Mouse (Mus musculus): ENCODE measurements around the gene Tfr2. TPM values are rescaled to one million over a fixed set of nuclear protein-coding genes. Genes with fewer than 3 reads are reported as not detected.

Gene Tfr2
- total RNA-seq, 4 experiments from 2014 or later: 0.09 TPM; not detected in 3

- no peak for DNase-seq (ENCODE audit: low spot score)
Observed at GRCm38 (mm10) chr5:137537461-137537860, 32.2 kb upstream of the Tfr2 start.

GRCm38 (mm10) chr5:137539291-137539801, 30.3 kb upstream of the Tfr2 start:
- no peak for DNase-seq (ENCODE audit: low spot score)

DNA sequence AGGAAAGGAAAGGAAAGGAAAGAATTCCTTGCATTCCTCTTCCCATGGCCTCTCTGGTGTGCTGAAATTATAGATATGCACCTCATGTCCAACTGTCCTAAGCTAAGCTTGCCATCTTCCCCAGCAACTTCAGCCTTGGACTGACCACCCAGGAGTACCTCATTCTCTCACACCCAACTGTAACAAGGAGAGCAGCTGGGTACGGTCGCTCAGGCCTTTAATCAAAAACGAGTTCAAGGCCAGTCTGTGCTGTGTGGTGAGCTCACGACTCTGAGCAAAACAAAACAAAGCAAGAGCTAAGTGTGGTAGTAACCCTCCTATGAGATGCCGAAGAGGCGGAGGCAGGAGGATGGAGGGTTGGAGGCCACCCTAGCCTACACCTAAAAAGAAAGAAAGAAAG, 28.6 kb upstream of the Tfr2 start:
- no peak for DNase-seq (ENCODE audit: low spot score)

- no peak for DNase-seq (ENCODE audit: low spot score)
Observed at GRCm38 (mm10) chr5:137541768-137542540, 27.7 kb upstream of the Tfr2 start.

GRCm38 (mm10) chr5:137544926-137545325, 24.7 kb upstream of the Tfr2 start:
- no peak for DNase-seq (ENCODE audit: low spot score)

DNA sequence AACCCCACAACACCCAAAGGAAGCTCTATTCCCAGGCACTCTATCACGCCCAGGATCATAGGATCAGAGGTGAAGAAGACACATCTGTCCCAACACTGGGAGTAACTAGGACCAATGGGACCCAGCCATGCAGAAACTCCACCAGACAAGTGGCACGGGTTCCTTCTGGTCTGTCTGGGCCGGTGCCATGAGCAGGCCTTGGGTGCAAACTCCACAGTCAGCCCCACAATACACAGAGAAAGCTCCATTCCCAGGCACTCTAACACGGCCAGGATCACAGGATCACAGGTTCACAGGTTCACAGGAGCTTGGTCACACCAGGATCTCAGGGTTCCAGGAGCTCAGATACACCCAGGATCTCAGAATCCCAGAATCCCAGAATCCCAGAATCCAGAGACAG, 24.0 kb upstream of the Tfr2 start:
- no peak for DNase-seq (ENCODE audit: low spot score)

GRCm38 (mm10) chr5:137549840-137550239, 19.8 kb upstream of the Tfr2 start:
- DNase-seq (ENCODE audit: low spot score): no peak

- DNase-seq (ENCODE audit: low spot score): no peak
Observed at GRCm38 (mm10) chr5:137551119-137551518, 18.5 kb upstream of the Tfr2 start.

- no peak for DNase-seq (ENCODE audit: low spot score)
Observed at GRCm38 (mm10) chr5:137553000-137553399, 16.6 kb upstream of the Tfr2 start.

DNA sequence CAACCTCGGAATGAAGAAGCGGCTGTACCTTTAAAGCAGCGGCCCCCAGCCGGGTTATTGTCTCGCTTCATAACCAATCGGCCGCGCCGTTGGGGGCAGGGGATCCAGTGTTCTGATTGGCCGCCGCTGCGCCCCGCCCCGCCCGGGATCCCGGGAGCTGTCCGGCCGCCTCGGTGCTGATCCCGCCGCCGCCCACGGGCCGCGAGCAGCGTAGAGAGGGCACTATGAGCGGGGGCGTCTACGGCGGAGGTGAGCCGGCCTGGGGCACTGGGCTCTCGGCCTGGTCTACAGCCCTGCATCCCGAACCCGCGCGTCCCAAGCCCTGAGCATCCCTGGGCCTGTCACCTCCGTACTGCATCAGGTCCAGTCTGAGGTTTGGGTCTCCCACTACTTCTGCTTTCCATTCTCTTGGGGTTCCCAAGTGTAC, 16.2 kb upstream of the Tfr2 start, which contains the start of gene Actl6b:
Gene Actl6b, plus strand, starts transcription at position 107 of the 427 bp plus-strand sequence.
- no peak for DNase-seq (ENCODE audit: low spot score)

- no peak for DNase-seq (ENCODE audit: low spot score)
Observed at GRCm38 (mm10) chr5:137553898-137554297, 15.7 kb upstream of the Tfr2 start.

- no peak for DNase-seq (ENCODE audit: low spot score)
Observed at GRCm38 (mm10) chr5:137561556-137561955, 8.1 kb upstream of the Tfr2 start.

DNA sequence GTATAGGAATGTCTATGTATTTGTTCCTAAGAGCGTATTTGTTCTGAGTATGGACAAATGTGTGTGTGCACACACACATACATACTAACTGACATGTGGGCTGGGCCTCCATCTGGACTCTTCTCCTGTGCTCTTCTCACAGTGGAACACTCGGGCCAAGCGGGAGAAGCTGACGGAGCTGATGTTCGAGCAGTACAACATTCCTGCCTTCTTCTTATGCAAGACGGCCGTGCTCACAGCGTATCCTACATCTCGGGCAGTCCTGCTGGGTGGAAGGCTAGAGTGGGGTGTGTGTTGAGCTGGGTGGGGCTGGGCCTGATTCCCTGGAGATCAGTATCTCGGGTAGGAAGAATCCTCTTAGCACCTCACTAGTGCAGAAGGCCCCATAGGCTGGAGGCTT, 6.7 kb upstream of the Tfr2 start:
- no peak for DNase-seq (ENCODE audit: low spot score)

DNA sequence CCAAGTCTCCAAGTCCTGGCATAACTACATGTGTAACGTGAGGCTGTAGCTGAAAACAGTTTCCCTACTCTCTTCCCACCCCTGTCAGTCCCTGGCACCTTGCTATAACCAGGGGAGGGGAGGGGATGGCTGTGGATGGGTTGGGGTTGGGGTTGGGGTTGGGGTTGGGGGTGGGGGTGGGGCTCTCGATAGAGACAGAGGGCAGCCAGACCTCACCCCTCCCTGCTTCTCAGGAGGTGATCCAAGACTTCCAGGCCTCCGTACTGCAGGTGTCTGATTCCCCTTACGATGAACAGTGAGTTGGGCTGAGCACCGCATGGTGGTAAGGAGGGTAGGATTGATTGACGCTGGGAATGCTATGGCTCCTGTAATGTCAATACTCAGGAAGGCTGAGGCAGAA, 3.9 kb upstream of the Tfr2 start:
- no peak for DNase-seq (ENCODE audit: low spot score)

DNA sequence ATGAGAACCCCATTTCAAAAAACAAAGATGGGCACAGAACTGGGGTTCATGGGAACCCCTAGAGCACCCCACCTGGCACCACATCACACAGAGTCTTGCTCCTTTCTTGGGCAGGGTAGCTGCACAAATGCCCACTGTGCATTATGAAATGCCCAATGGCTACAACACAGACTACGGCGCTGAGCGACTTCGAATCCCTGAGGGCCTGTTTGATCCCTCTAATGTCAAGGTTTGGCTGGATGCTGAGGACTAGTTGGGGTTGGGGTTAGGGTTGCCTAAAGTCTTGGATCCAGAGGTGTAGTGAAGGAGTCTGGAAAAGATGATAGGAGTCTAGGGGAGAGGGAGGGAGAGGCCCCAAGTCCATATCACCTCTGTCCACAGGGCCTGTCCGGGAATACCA, 3.2 kb upstream of the Tfr2 start:
- no peak for DNase-seq (ENCODE audit: low spot score)

- no peak for DNase-seq (ENCODE audit: low spot score)
Observed at GRCm38 (mm10) chr5:137568223-137568798, 1.3 kb upstream of the Tfr2 start.

DNA sequence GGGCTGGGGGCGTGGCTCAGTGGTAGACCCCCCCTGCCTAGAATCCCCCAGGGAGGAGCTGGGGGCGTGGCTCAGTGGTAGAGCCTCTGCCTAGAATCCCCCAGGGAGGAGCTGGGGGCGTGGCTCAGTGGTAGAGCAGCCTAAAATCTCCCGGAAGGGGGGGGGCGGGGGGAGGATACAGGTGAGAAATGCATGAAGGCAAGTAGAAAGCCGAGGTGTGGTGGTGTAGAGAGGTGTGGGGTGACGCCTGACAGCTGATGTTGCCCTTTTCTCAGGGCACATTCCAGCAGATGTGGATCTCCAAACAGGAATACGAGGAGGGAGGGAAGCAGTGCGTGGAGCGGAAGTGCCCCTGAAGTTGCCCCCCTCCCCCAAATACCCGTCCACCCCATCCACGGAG, 609 bp upstream of the Tfr2 start:
- no peak for DNase-seq (ENCODE audit: low spot score)

DNA sequence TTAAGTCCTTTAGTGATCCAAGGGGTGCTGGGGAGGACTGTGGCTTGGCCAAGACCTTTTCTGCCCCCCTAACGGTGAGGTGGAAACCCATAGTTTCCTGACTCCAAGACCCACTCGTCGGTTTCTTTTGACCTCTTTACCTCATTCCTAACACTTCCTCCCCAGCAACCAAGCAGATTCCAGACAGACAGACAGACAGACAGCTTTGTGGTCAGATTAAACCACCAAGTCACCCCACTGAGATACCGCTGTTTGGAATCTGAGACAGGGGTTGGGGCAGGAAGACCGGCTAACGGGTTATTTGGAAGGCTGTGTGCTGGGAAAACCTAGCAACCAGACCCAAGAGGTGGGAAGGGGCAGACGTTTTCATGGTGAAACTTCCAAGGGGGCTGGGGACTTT, 541 bp downstream of the Tfr2 start:
- no peak for DNase-seq (ENCODE audit: low spot score)

GRCm38 (mm10) chr5:137570691-137571586, 1.3 kb downstream of the Tfr2 start:
- no peak for DNase-seq (ENCODE audit: low spot score)

- DNase-seq (ENCODE audit: low spot score): peak; percentile 19
Observed at GRCm38 (mm10) chr5:137574470-137574901, 4.8 kb downstream of the Tfr2 start.

DNA sequence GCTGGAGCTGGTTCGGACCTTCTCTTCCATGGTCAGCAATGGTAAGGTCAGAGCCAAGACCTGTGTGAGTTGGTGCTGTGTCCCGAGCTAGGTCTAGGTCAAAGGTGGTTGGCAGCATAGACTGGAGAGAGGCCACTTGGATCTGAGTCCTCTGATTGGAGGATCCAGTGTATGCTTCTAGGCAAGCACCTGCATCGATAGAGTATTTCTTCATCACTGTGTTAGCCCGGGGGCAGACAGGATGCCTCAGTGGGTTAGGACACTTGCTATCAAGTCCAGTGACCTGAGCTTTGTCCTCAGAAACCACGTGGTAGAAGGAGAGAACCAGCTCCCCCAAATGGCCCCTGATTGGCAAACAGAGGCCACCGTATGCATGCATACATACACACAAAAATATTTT, 10.6 kb downstream of the Tfr2 start:
- DNase-seq (ENCODE audit: low spot score): no peak

- no peak for DNase-seq (ENCODE audit: low spot score)
Observed at GRCm38 (mm10) chr5:137582702-137583101, 13.1 kb downstream of the Tfr2 start.

Data from heart, adult 8-10 months (tissue).